Mouse (Mus musculus): ENCODE measurements around the gene Ddx27. TPM values are rescaled to one million over a fixed set of nuclear protein-coding genes. Genes with fewer than 3 reads are reported as not detected.

Ddx27 gene
- total RNA-seq, 2 experiments from 2014 or later: 10.8 to 11.3 TPM

GRCm38 (mm10) chr2:167019396-167019795 is 4.4 kb downstream of the Ddx27 start:
- intact Hi-C loops (cut with DNase I): no loop called here
- DNase-seq: no peak

GRCm38 (mm10) chr2:167028553-167028952 is 13.6 kb downstream of the Ddx27 start:
- intact Hi-C loops (cut with DNase I): no loop called here
- no peak for DNase-seq

GRCm38 (mm10) chr2:167030507-167030906 is 15.5 kb downstream of the Ddx27 start:
- intact Hi-C loops (cut with DNase I): no loop called here
- no peak for DNase-seq

- intact Hi-C loops (cut with DNase I): no loop called here
Measured at GRCm38 (mm10) chr2:167037710-167038109, 22.7 kb downstream of the Ddx27 start.

GRCm38 (mm10) chr2:167038297-167038696 is 23.3 kb downstream of the Ddx27 start:
- intact Hi-C loops (cut with DNase I): no loop called here
- DNase-seq: no peak

More at GRCm38 (mm10) chr2:167037710-167038109, 22.7 kb downstream of the Ddx27 start:
- no peak for DNase-seq

- intact Hi-C loops (cut with DNase I): no loop called here
- no peak for DNase-seq
Measured at GRCm38 (mm10) chr2:167038716-167039115, 23.7 kb downstream of the Ddx27 start.

- intact Hi-C loops (cut with DNase I): no loop called here
- DNase-seq: no peak
Measured at GRCm38 (mm10) chr2:167039386-167039785, 24.4 kb downstream of the Ddx27 start.

GRCm38 (mm10) chr2:167043400-167044121 is 28.6 kb downstream of the Ddx27 start:
- no peak for DNase-seq
- intact Hi-C loops (cut with DNase I): no loop called here

- DNase-seq: no peak
- intact Hi-C loops (cut with DNase I): no loop called here
Measured at GRCm38 (mm10) chr2:167048223-167048622, 33.2 kb downstream of the Ddx27 start.

GRCm38 (mm10) chr2:167048698-167049358 is 33.8 kb downstream of the Ddx27 start:
- DNase-seq: no peak
- intact Hi-C loops (cut with DNase I): no loop called here

- intact Hi-C loops (cut with DNase I): no loop called here
- DNase-seq: no peak
Measured at GRCm38 (mm10) chr2:167053127-167053844, 38.3 kb downstream of the Ddx27 start.

- intact Hi-C loops (cut with DNase I): no loop called here
- peak; percentile 69 to 72 for DNase-seq
Measured at GRCm38 (mm10) chr2:167055386-167055785, 40.4 kb downstream of the Ddx27 start.

- intact Hi-C loops (cut with DNase I): no loop called here
- DNase-seq: no peak
Measured at GRCm38 (mm10) chr2:167056210-167056941, 41.4 kb downstream of the Ddx27 start.

GRCm38 (mm10) chr2:167056942-167057323 is 41.9 kb downstream of the Ddx27 start:
- no peak for DNase-seq
- intact Hi-C loops (cut with DNase I): no loop called here

- no peak for DNase-seq
- intact Hi-C loops (cut with DNase I): no loop called here
Measured at GRCm38 (mm10) chr2:167058201-167058600, 43.2 kb downstream of the Ddx27 start.

GRCm38 (mm10) chr2:167058814-167059387 is 43.9 kb downstream of the Ddx27 start:
- intact Hi-C loops (cut with DNase I): no loop called here
- DNase-seq: no peak

GRCm38 (mm10) chr2:167059536-167059935 is 44.5 kb downstream of the Ddx27 start:
- intact Hi-C loops (cut with DNase I): no loop called here
- DNase-seq: no peak

- intact Hi-C loops (cut with DNase I): loop anchor here (5.0 kb wide), 1 partner anchor 432 kb away; the partner anchor contains the start of genes Rnf114 and Spata2
- no peak for DNase-seq
Measured at GRCm38 (mm10) chr2:167059960-167060359, 45.0 kb downstream of the Ddx27 start.

GRCm38 (mm10) chr2:167060360-167060759 is 45.4 kb downstream of the Ddx27 start:
- DNase-seq: no peak
- intact Hi-C loops (cut with DNase I): loop anchor here (5.0 kb wide), 1 partner anchor 432 kb away; the partner anchor contains the start of genes Rnf114 and Spata2

- DNase-seq: no peak
- intact Hi-C loops (cut with DNase I): loop anchor here (5.0 kb wide), 1 partner anchor 432 kb away; the partner anchor contains the start of genes Rnf114 and Spata2
Measured at GRCm38 (mm10) chr2:167060761-167061160, 45.8 kb downstream of the Ddx27 start.

Data from heart, postnatal 36 days (tissue).